Mouse (Mus musculus): ENCODE measurements around the gene 2510039O18Rik. TPM values are rescaled to one million over a fixed set of nuclear protein-coding genes. Genes with fewer than 3 reads are reported as not detected.

Gene 2510039O18Rik
- total and polyA plus RNA-seq, 3 experiments = 31.5 to 84.6 (median 33.5) TPM

DNA sequence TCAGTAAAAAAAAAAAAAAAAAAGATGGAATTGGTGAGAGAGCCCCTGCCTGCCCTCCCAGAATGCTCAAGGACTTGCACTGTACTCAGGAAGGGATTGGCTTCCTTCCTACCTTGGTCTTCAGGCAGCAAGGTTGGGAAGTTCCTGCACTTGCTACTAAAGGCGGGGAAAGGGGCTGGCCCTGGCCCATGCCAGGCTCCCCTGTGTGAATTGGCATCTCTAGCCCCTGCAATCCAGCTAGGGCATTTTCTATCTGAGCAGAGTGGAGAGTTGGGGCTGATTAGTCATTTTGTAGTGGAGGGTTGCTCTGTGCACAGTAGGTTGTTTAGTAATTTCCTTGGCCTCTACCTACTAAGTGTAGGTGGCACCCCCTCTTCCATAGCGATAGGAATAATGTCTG, 28.1 kb downstream of the 2510039O18Rik start:
- ATAC-seq (ENCODE audit: extremely low read depth, insufficient number of reproducible peaks, low FRiP score, poor library complexity, severe bottlenecking) (no peak), DNase-seq (ENCODE audit: low spot score) (no peak)
- no peak overlapping the region for H3K4me3 ChIP-seq (ENCODE audit: low read depth, low read length)
- no peaks in the 10 kb centered on the region for H3K9me3 ChIP-seq (replicated peaks)
- H3K4me1 ChIP-seq (ENCODE audit: insufficient read depth, low read depth, low read length) = no peaks in the 10 kb centered on the region
- peaks cover 10% of the 10 kb centered on the region; the same call in 1 of the 2 replicates for H3K27me3 ChIP-seq (ENCODE audit: insufficient read depth, low read length)
- no peaks in the 10 kb centered on the region for H3K36me3 ChIP-seq (replicated peaks)
- TF ChIP-seq GATA2 (IDR thresholded peaks at IDR 0.05; ENCODE audit: borderline replicate concordance, low read depth, low read length) (no peak), GATA1 (IDR thresholded peaks at IDR 0.05; ENCODE audit: borderline replicate concordance, low read length) (no peak), POLR2AphosphoS5 (IDR thresholded peaks at IDR 0.05; ENCODE audit: insufficient replicate concordance, low read depth, low read length) (no peak)

- H3K4me1 ChIP-seq (ENCODE audit: insufficient read depth, low read depth, low read length) = no peaks in the 10 kb centered on the region
- no peaks in the 10 kb centered on the region for H3K36me3 ChIP-seq (replicated peaks)
- H3K4me3 ChIP-seq (ENCODE audit: low read depth, low read length) = no peak overlapping the region
- peaks cover 7% of the 10 kb centered on the region; the same call in 1 of the 2 replicates for H3K27me3 ChIP-seq (ENCODE audit: insufficient read depth, low read length)
- ATAC-seq (ENCODE audit: extremely low read depth, insufficient number of reproducible peaks, low FRiP score, poor library complexity, severe bottlenecking) = no peak
- no peak for TF ChIP-seq TAL1 (conservative IDR thresholded peaks at IDR 0.05; ENCODE audit: low read depth, low read length)
- no peak for TF ChIP-seq GATA2 (IDR thresholded peaks at IDR 0.05; ENCODE audit: borderline replicate concordance, low read depth, low read length)
- TF ChIP-seq GATA1 (IDR thresholded peaks at IDR 0.05; ENCODE audit: borderline replicate concordance, low read length) = no peak
- TF ChIP-seq POLR2AphosphoS5 (IDR thresholded peaks at IDR 0.05; ENCODE audit: insufficient replicate concordance, low read depth, low read length) = no peak
- no peak for TF ChIP-seq CTCF (IDR thresholded peaks at IDR 0.05; ENCODE audit: low read depth, low read length)
- no peaks in the 10 kb centered on the region for H3K9me3 ChIP-seq (replicated peaks)
- no peak for DNase-seq (ENCODE audit: low spot score)
These were observed 28.6 kb downstream of the 2510039O18Rik start for GRCm38 (mm10) chr4:147969337-147969736.

DNA sequence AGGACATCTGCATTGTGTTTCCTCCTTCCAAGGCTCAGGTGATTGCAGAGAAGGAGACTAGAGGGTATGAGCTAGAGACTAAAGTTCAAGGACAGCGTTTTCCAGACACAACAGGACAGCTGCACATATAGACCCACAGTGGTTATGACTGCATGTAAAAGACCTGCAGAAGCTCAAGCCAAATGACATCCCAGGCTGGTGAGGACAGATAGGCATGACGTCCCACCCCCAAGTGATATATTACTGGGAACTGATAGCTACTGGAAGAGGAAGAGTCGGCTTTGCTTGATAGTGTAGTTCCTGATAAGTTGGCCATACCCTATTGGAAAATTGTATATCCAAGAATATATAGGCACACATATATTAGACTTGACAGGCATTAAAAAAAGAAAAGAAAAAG, 35.5 kb downstream of the 2510039O18Rik start:
- H3K4me3 ChIP-seq (ENCODE audit: low read depth, low read length) = no peak overlapping the region
- H3K9me3 ChIP-seq (replicated peaks) = no peaks in the 10 kb centered on the region
- no peaks in the 10 kb centered on the region for H3K27me3 ChIP-seq (ENCODE audit: insufficient read depth, low read length)
- no peak for ATAC-seq (ENCODE audit: extremely low read depth, insufficient number of reproducible peaks, low FRiP score, poor library complexity, severe bottlenecking)
- no peak for DNase-seq (ENCODE audit: low spot score)
- H3K4me1 ChIP-seq (ENCODE audit: insufficient read depth, low read depth, low read length) = no peaks in the 10 kb centered on the region
- no peaks in the 10 kb centered on the region for H3K36me3 ChIP-seq (replicated peaks)
- no peak for TF ChIP-seq GATA1 (IDR thresholded peaks at IDR 0.05; ENCODE audit: borderline replicate concordance, low read length)

DNA sequence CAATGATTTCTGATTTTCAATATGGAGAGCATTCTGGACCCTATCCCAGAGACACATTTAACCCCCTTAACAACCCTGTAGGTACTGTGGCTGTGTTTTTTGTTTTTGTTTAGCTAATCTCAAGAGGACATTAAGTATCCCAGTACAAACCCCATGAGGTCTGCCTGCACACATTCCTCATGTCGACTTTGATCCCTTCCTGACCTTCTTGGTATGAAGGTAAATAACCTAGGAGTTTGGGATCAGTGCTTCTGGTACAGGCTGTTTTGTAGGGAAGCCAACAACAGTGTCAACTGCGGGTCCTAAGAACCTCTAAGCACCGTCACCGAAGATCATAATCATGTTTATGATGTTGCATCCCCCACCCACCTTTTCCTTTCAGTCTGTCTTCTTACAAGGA, 37.0 kb downstream of the 2510039O18Rik start:
- ATAC-seq (ENCODE audit: extremely low read depth, insufficient number of reproducible peaks, low FRiP score, poor library complexity, severe bottlenecking) (no peak), DNase-seq (ENCODE audit: low spot score) (no peak)
- Histone ChIP-seq H3K27me3 (ENCODE audit: insufficient read depth, low read length) (no peaks in the 10 kb centered on the region), H3K36me3 (replicated peaks) (no peaks in the 10 kb centered on the region), H3K4me1 (ENCODE audit: insufficient read depth, low read depth, low read length) (no peaks in the 10 kb centered on the region), H3K9me3 (replicated peaks) (no peaks in the 10 kb centered on the region), H3K4me3 (ENCODE audit: low read depth, low read length) (no peak overlapping the region)
- TF ChIP-seq TAL1 (conservative IDR thresholded peaks at IDR 0.05; ENCODE audit: low read depth, low read length) (no peak), GATA2 (IDR thresholded peaks at IDR 0.05; ENCODE audit: borderline replicate concordance, low read depth, low read length) (no peak), CTCF (IDR thresholded peaks at IDR 0.05; ENCODE audit: low read depth, low read length) (no peak), POLR2AphosphoS5 (IDR thresholded peaks at IDR 0.05; ENCODE audit: insufficient replicate concordance, low read depth, low read length) (no peak), GATA1 (IDR thresholded peaks at IDR 0.05; ENCODE audit: borderline replicate concordance, low read length) (no peak)

DNA sequence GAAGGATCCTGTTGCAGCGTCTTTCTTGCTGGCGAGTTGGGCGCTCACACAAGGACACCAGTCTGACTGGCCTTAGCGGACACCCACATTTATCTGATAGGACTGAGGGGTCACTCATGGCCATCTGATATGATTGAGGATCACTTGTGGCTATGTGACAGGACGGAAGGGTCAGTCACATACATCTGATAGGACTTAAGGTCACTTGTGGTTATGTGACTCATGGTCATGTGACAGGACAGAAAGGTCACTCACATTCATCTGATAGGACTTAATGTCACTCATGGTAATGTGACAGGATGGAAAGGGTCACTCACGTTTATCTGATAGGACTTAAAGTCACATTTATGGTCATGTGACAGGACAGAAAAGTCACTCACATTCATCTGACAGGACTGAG, 37.7 kb downstream of the 2510039O18Rik start:
- ATAC-seq (ENCODE audit: extremely low read depth, insufficient number of reproducible peaks, low FRiP score, poor library complexity, severe bottlenecking) = no peak
- TF ChIP-seq CTCF (IDR thresholded peaks at IDR 0.05; ENCODE audit: low read depth, low read length) (no peak), POLR2AphosphoS5 (IDR thresholded peaks at IDR 0.05; ENCODE audit: insufficient replicate concordance, low read depth, low read length) (no peak), GATA1 (IDR thresholded peaks at IDR 0.05; ENCODE audit: borderline replicate concordance, low read length) (no peak), GATA2 (IDR thresholded peaks at IDR 0.05; ENCODE audit: borderline replicate concordance, low read depth, low read length) (no peak), TAL1 (conservative IDR thresholded peaks at IDR 0.05; ENCODE audit: low read depth, low read length) (no peak)
- H3K4me1 ChIP-seq (ENCODE audit: insufficient read depth, low read depth, low read length) = no peaks in the 10 kb centered on the region
- H3K36me3 ChIP-seq (replicated peaks) = no peaks in the 10 kb centered on the region
- no peaks in the 10 kb centered on the region for H3K27me3 ChIP-seq (ENCODE audit: insufficient read depth, low read length)
- no peak for DNase-seq (ENCODE audit: low spot score)
- no peak overlapping the region for H3K4me3 ChIP-seq (ENCODE audit: low read depth, low read length)
- no peaks in the 10 kb centered on the region for H3K9me3 ChIP-seq (replicated peaks)

DNA sequence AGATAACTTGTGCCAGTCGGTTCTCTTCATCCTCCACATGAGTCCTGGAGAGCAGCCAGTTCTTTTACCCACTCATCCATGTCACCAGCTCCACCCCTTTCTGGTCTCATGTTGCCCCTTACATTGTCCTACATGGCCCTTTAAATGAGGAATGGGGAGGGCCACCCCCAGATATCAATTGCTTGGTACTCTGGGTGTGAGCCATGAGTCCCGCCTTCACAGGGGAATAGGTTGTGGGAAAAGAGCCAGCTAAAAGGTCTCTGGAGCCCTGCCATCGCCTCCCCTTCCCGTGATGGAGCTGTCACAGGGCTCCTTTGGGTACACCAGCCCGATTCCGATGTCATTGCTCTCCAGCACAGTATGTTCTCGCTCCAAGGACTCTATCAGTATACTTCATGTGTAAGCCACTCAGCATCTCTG, 38.8 kb downstream of the 2510039O18Rik start:
- no peaks in the 10 kb centered on the region for H3K4me1 ChIP-seq (ENCODE audit: insufficient read depth, low read depth, low read length)
- no peaks in the 10 kb centered on the region for H3K9me3 ChIP-seq (replicated peaks)
- H3K36me3 ChIP-seq (replicated peaks) = no peaks in the 10 kb centered on the region
- H3K27me3 ChIP-seq (ENCODE audit: insufficient read depth, low read length) = no peaks in the 10 kb centered on the region
- DNase-seq (ENCODE audit: low spot score) (no peak), ATAC-seq (ENCODE audit: extremely low read depth, insufficient number of reproducible peaks, low FRiP score, poor library complexity, severe bottlenecking) (no peak)
- H3K4me3 ChIP-seq (ENCODE audit: low read depth, low read length) = no peak overlapping the region
- TF ChIP-seq GATA2 (IDR thresholded peaks at IDR 0.05; ENCODE audit: borderline replicate concordance, low read depth, low read length) (no peak), POLR2AphosphoS5 (IDR thresholded peaks at IDR 0.05; ENCODE audit: insufficient replicate concordance, low read depth, low read length) (no peak), GATA1 (IDR thresholded peaks at IDR 0.05; ENCODE audit: borderline replicate concordance, low read length) (no peak), TAL1 (conservative IDR thresholded peaks at IDR 0.05; ENCODE audit: low read depth, low read length) (no peak), CTCF (IDR thresholded peaks at IDR 0.05; ENCODE audit: low read depth, low read length) (no peak)

Data from G1E (cell line).